9 mouse cellular contexts compared by ENCODE assay signal in the genomic region with DNA sequence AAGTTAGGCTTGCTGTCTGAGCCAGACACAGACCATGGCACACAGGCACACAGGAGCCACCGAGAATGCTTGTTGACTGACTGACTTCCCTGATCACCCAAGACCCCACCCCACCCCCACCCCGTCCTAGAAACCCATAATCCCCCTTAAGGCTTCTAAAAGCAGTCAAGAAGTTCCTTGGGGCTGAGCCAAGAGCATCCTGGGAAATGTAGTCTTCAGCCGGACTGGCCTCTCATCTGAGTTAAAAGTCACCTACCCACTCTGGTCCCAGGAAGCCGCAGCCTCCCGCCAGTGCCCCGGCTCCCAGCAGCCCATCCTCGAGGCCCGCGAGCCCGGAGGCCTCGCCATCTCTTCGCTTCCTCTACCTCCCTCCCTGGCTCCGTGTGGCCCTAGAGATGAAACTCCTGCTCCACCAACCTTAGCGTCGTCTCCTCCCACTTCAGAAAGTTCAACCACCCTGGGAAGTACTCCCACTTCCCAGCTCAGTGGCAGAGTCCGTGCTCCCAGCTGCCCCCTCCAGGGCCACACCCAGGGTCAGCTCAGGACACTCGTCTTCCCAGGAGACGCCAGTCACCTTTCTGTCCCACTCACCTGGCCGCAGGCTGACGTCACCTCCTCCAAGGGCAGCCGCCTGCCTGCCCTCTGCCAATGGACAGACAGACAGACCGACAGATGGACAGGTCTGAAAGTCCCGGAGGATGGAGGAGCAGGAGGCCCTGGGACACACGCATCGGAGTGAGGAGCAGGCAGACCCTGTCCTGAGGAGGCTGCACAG. TPM values are rescaled to one million over a fixed set of nuclear protein-coding genes. Genes with fewer than 3 reads are reported as not detected.
A peak's percentile ranks its signal among the peaks of the same experiment; 100 is the strongest.
DNase-seq lines count a peak whose midpoint lies in the region; ATAC-seq and TF ChIP-seq lines count a peak whose summit lies in the region.
"Had no signal": no experiment of that assay in that cellular context is flagged by ENCODE, and none has a peak within 500 bp of the region (broad histone marks: within the 10 kb centered on the region; RNA-seq: fewer than 3 reads in every experiment).

No protein-coding gene starts in this region.

- ATAC-seq in lung, postnatal 0 days = no peak
- ATAC-seq in hindbrain, postnatal 0 days = no peak
- no peak for ATAC-seq in neural tube, embryonic 15.5 days (ENCODE audit: low FRiP score)

- peaks cover 8% of the 10 kb centered on the region for H3K4me1 ChIP-seq in lung, postnatal 0 days (ENCODE audit: insufficient read depth, low read depth, low read length)
- H3K4me1 ChIP-seq in hindbrain, postnatal 0 days (ENCODE audit: insufficient read depth, low read length) = peaks cover 19% of the 10 kb centered on the region
- H3K4me1 ChIP-seq in neural tube, embryonic 15.5 days = peaks cover 75% of the 10 kb centered on the region

- H3K9me3 ChIP-seq in lung, postnatal 0 days (ENCODE audit: low read length) = no peaks in the 10 kb centered on the region
- H3K9me3 ChIP-seq in hindbrain, postnatal 0 days (ENCODE audit: low read length) = no peaks in the 10 kb centered on the region
- H3K9me3 ChIP-seq in neural tube, embryonic 15.5 days (replicated peaks) = no peaks in the 10 kb centered on the region

- H3K36me3 ChIP-seq in lung, postnatal 0 days (ENCODE audit: insufficient read depth, low read length) = no peaks in the 10 kb centered on the region
- no peaks in the 10 kb centered on the region for H3K36me3 ChIP-seq in hindbrain, postnatal 0 days (ENCODE audit: insufficient read depth, low read length)
- no peaks in the 10 kb centered on the region for H3K36me3 ChIP-seq in neural tube, embryonic 15.5 days

- H3K27ac ChIP-seq in lung, postnatal 0 days (ENCODE audit: low read length) = no peak overlapping the region
- no peak overlapping the region for H3K27ac ChIP-seq in hindbrain, postnatal 0 days
- no peak overlapping the region for H3K27ac ChIP-seq in neural tube, embryonic 15.5 days (replicated peaks)

- peaks cover 28% of the 10 kb centered on the region; the same call in 1 of the 2 replicates for H3K27me3 ChIP-seq in lung, postnatal 0 days (replicated peaks; ENCODE audit: insufficient read depth, low read length)
- no peaks in the 10 kb centered on the region for H3K27me3 ChIP-seq in hindbrain, postnatal 0 days (ENCODE audit: insufficient read depth, low read length)
- peaks cover 8% of the 10 kb centered on the region for H3K27me3 ChIP-seq in neural tube, embryonic 15.5 days (replicated peaks)

- DNase-seq in cerebellum, adult 9-11 months = peak; percentile 56
- no peak for DNase-seq in cerebellum, postnatal 36 days
- DNase-seq in lung, postnatal 36 days = peak; percentile 21
- no peak for DNase-seq in lung, postnatal 0 days (ENCODE audit: low spot score)
- DNase-seq in hindbrain, postnatal 0 days (ENCODE audit: low spot score) = no peak
- no peak for DNase-seq in right cerebral cortex, adult 18-20 months
- no peak for DNase-seq in layer of hippocampus, adult 8-10 months (ENCODE audit: low spot score in 2 of 2)
- DNase-seq: gastrocnemius, postnatal 36 days had no signal

- no peak overlapping the region for H3K4me3 ChIP-seq in lung, postnatal 0 days (ENCODE audit: low read depth, low read length)
- peak overlapping the region; percentile 76 for H3K4me3 ChIP-seq in hindbrain, postnatal 0 days (ENCODE audit: low read length)
- H3K4me3 ChIP-seq in neural tube, embryonic 15.5 days (replicated peaks) = peak overlapping the region; percentile 90

- 30% methylated on average over 25 of the region's 25 CpGs for WGBS in lung, postnatal 0 days
- WGBS in hindbrain, postnatal 0 days = 20% methylated on average over 25 of the region's 25 CpGs
- 20% methylated on average over 25 of the region's 25 CpGs for WGBS in neural tube, embryonic 15.5 days

- TF ChIP-seq EP300 in lung, postnatal 0 days (IDR thresholded peaks at IDR 0.05) = no peak

- no peak for TF ChIP-seq CTCF in lung, postnatal 0 days (IDR thresholded peaks at IDR 0.05)
- TF ChIP-seq CTCF in hindbrain, postnatal 0 days (IDR thresholded peaks at IDR 0.05; ENCODE audit: low read depth) = no peak

- no peak overlapping the region for H3K9ac ChIP-seq in lung, postnatal 0 days (replicated peaks; ENCODE audit: low read depth)
- H3K9ac ChIP-seq in hindbrain, postnatal 0 days (replicated peaks; ENCODE audit: low read length) = no peak overlapping the region
- peak overlapping the region; percentile 23; the same call in 1 of the 2 replicates for H3K9ac ChIP-seq in neural tube, embryonic 15.5 days (replicated peaks)

- H3K4me2 ChIP-seq in lung, postnatal 0 days (replicated peaks; ENCODE audit: low read depth, low read length) = no peak overlapping the region; the same call in 1 of the 2 replicates
- H3K4me2 ChIP-seq in hindbrain, postnatal 0 days (ENCODE audit: low read depth, low read length) = peak overlapping the region; percentile 81
- H3K4me2 ChIP-seq in neural tube, embryonic 15.5 days = peak overlapping the region; percentile 76

RNA-seq across cellular contexts. Expression of a gene that starts 2.1 kb away (rescaled TPM):
- polyA plus RNA-seq in lung, postnatal 0 days (2015; fragmentation: Nextera tagmentation; extraction: Ambion mirVana) = 0.88 and 1.0 TPM in 2 replicates
- 91.6 and 97.5 TPM in 2 replicates for total RNA-seq in hindbrain, postnatal 0 days (2014; rRNA removed)
- polyA plus RNA-seq in hindbrain, postnatal 0 days (2015; fragmentation: Nextera tagmentation; extraction: Ambion mirVana) = 12.9 and 13.2 TPM in 2 replicates
- 12.3 and 16.2 TPM in 2 replicates for polyA plus RNA-seq in neural tube, embryonic 15.5 days (2015; fragmentation: Nextera tagmentation; extraction: Ambion mirVana)
- 100 to 1,000 TPM; 116 to 118 (median 117) TPM for total RNA-seq in layer of hippocampus, adult 8-10 months (2022)

RNA-seq across cellular contexts. Expression of a gene that starts 16.2 kb away (rescaled TPM):
- polyA plus RNA-seq in lung, postnatal 0 days (2015; fragmentation: Nextera tagmentation; extraction: Ambion mirVana) = 36.3 and 50.6 TPM in 2 replicates
- 0.21 TPM in 1 of 2 replicates, not detected in the other for total RNA-seq in hindbrain, postnatal 0 days (2014; rRNA removed)
- 0.90 and 0.95 TPM in 2 replicates for polyA plus RNA-seq in hindbrain, postnatal 0 days (2015; fragmentation: Nextera tagmentation; extraction: Ambion mirVana)
- polyA plus RNA-seq in neural tube, embryonic 15.5 days (2015; fragmentation: Nextera tagmentation; extraction: Ambion mirVana) = 0.22 and 0.63 TPM in 2 replicates
- total RNA-seq in layer of hippocampus, adult 8-10 months (2022) = 1 to 10 TPM in 1 of 4 experiments, under 1 TPM in 3; 0.55 to 1.1 (median 0.74) TPM

RNA-seq across cellular contexts. Expression of a gene that starts 20.6 kb away (rescaled TPM):
- polyA plus RNA-seq in lung, postnatal 0 days (2015; fragmentation: Nextera tagmentation; extraction: Ambion mirVana) = 3.2 and 4.3 TPM in 2 replicates
- 2.2 and 3.3 TPM in 2 replicates for total RNA-seq in hindbrain, postnatal 0 days (2014; rRNA removed)
- polyA plus RNA-seq in hindbrain, postnatal 0 days (2015; fragmentation: Nextera tagmentation; extraction: Ambion mirVana) = 4.1 and 4.4 TPM in 2 replicates
- 2.4 and 2.7 TPM in 2 replicates for polyA plus RNA-seq in neural tube, embryonic 15.5 days (2015; fragmentation: Nextera tagmentation; extraction: Ambion mirVana)
- total RNA-seq in layer of hippocampus, adult 8-10 months (2022) = under 1 TPM; 0.53 to 0.80 (median 0.66) TPM

RNA-seq across cellular contexts. Expression of a gene that starts 24.3 kb away (rescaled TPM):
- polyA plus RNA-seq in lung, postnatal 0 days (2015; fragmentation: Nextera tagmentation; extraction: Ambion mirVana) = 4.7 and 5.6 TPM in 2 replicates
- 14.4 and 17.8 TPM in 2 replicates for total RNA-seq in hindbrain, postnatal 0 days (2014; rRNA removed)
- 6.9 and 7.1 TPM in 2 replicates for polyA plus RNA-seq in hindbrain, postnatal 0 days (2015; fragmentation: Nextera tagmentation; extraction: Ambion mirVana)
- polyA plus RNA-seq in neural tube, embryonic 15.5 days (2015; fragmentation: Nextera tagmentation; extraction: Ambion mirVana) = 10.5 and 10.6 TPM in 2 replicates
- total RNA-seq in layer of hippocampus, adult 8-10 months (2022) = 1 to 10 TPM; 5.3 to 6.4 (median 5.9) TPM

RNA-seq across cellular contexts. Expression of a gene that starts 28.4 kb away (rescaled TPM):
- 0.05 and 0.08 TPM in 2 replicates for polyA plus RNA-seq in lung, postnatal 0 days (2015; fragmentation: Nextera tagmentation; extraction: Ambion mirVana)
- 0.61 and 0.99 TPM in 2 replicates for total RNA-seq in hindbrain, postnatal 0 days (2014; rRNA removed)
- 0.08 and 0.11 TPM in 2 replicates for polyA plus RNA-seq in hindbrain, postnatal 0 days (2015; fragmentation: Nextera tagmentation; extraction: Ambion mirVana)
- polyA plus RNA-seq in neural tube, embryonic 15.5 days (2015; fragmentation: Nextera tagmentation; extraction: Ambion mirVana) = 0.09 and 0.10 TPM in 2 replicates
- total RNA-seq in layer of hippocampus, adult 8-10 months (2022) = 10 to 100 TPM in 2 of 4 experiments, 1 to 10 TPM in 2; 7.7 to 20.5 (median 12.2) TPM

Comparison
In these comparisons a context has a peak if more than half of its experiments do, and no peak if none do; other contexts are left out.
1. DNase-seq: peak in cerebellum, adult 9-11 months (single experiment) and lung, postnatal 36 days (single experiment); none in cerebellum, postnatal 36 days (0 of 2), lung, postnatal 0 days (single experiment), hindbrain, postnatal 0 days (single experiment), right cerebral cortex, adult 18-20 months (single experiment) and layer of hippocampus, adult 8-10 months (0 of 2).
2. RNA of a gene that starts 16.2 kb away (polyA plus RNA-seq): 36.3 to 50.6 TPM in lung, postnatal 0 days; 0.90 to 0.95 TPM in hindbrain, postnatal 0 days and 0.22 to 0.63 TPM in neural tube, embryonic 15.5 days; every median in the first group is over 10 times any median in the second.